Mouse (Mus musculus) Patski (cell line): ENCODE results near the gene Col4a3. TPM values are rescaled to one million over a fixed set of nuclear protein-coding genes. Genes with fewer than 3 reads are reported as not detected.
A peak's percentile ranks its signal among the peaks of the same experiment; 100 is the strongest.

Experiments used
- ATAC-seq: fragments of 100-300 bp; one replicate; pipeline ENCODE4 v1.8.0; 2021
- CTCF ChIA-PET: fragments of 350-600 bp; sonication (Branson Sonifier 250); formaldehyde crosslinking; loops from one replicate; lab custom pipeline; 2022; ENCODE audit warnings: inconsistent platforms; lab: Charles Lee
- POLR2A ChIA-PET: fragments of 350-600 bp; sonication (Branson Sonifier 250); formaldehyde crosslinking; loops from one replicate; lab custom pipeline; 2022; ENCODE audit warnings: antibody characterized with exemption, inconsistent platforms; lab: Charles Lee
- DNase-seq: peaks from one replicate; pipeline ENCODE4 v3.0.0-alpha.2; 2011; ENCODE audit warnings: low read depth, low spot score
- H3K27me3 ChIP-seq: fragments of 371-371 bp; one replicate; pipeline ENCODE4 v1.5.1; 2021
- CTCF ChIP-seq: fragments of 100-300 bp; IDR thresholded peaks from one replicate; pipeline ENCODE4 v1.5.1; 2021
- in situ Hi-C: fragments of 300-500 bp; cut with MboI; formaldehyde crosslinking; loops from 3 replicates; pipeline ENCODE4 v1.11.1; 2018; ENCODE audit warnings: low pct_unique_long_range_greater_than_20kb, mixed read lengths
- polyA plus RNA-seq: library from polyadenylated mRNA; unstranded; gene quantifications from one replicate; pipeline ENCODE4 v1.2.3, GENCODE M21; 2021

Col4a3 gene
- polyA plus RNA-seq, 1 experiment from 2014 or later: 70.1 TPM

DNA sequence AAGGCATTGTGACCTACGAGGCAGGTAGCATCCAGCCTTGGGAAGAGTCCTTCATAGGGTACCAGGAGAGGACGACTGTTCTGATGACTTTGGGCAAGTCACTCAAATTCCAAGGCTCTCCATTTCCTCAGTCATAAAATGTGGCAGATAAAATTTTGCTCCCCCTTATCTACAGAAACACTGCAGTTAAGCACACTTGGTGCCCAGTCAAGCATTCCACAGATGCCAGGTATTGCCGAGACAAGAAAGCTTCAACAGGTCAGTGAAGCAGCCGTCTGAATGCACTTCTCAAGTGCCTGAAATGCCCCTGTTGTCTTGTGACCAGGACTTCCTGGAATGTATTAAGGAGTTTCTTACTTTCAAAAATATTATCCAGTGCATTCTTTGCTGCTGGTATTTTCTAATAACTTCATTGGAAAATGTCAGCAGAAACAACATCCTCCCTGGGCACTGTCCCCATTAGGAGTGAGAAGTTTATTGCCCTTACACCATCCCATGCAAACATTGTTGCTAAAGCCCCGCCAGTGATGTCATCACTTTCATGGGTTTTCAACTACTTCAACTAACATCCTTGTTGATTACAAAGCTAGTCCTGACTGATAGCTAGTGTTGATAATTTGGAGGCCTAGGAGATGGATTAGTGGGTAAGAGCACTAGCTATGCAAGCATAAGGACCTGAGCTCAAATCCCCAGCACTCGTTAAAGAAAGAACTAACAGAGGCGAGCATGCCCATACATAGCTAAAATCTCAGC, 16.7 kb downstream of the Col4a3 start:
- ChIA-PET CTCF (interaction anchor here (1.0 to 1.7 kb wide), 7 partner anchors 10 to 25 kb away, joined by 3 to 6 read pairs (median 4); no protein-coding TSS in a partner anchor), POLR2A (no interaction called here)
- ATAC-seq (no peak), DNase-seq (no peak)
- no peaks in the 10 kb centered on the region for H3K27me3 ChIP-seq
- no peak for TF ChIP-seq CTCF
- in situ Hi-C loops: no loop called here

DNA sequence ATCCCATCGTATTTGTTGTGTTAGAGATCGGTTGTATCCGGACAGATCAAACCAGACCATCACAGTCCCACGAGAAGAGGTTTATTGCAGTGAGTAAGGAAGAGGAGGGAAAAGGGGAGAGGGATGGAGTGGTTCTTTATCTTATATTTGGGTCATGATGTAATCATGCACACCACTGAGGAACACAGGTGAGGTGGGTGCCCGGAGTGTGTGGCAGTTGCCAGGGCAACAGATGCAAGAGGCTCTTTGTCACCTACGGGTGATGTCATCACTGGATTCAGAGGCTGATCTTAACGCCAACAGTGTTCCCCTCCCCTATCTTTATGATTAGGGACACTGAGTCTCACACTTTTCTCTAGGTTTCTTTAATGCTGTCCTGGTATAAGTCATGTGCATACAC, 18.6 kb downstream of the Col4a3 start:
- ATAC-seq: no peak
- no peak for DNase-seq
- in situ Hi-C loops: no loop called here
- ChIA-PET CTCF (interaction anchor here (1.3 kb wide), 2 partner anchors 9 to 10 kb away, joined by 3 read pairs; no protein-coding TSS in a partner anchor), POLR2A (interaction anchor here (0.7 kb wide), 1 partner anchor 18 kb away, joined by 3 read pairs; no protein-coding TSS in a partner anchor)
- no peak for TF ChIP-seq CTCF
- no peaks in the 10 kb centered on the region for H3K27me3 ChIP-seq

GRCm38 (mm10) chr1:82605856-82606255, 19.1 kb downstream of the Col4a3 start:
- in situ Hi-C loops: no loop called here
- POLR2A ChIA-PET: interaction anchor here (0.7 kb wide), 1 partner anchor 18 kb away, joined by 3 read pairs; no protein-coding TSS in a partner anchor
- DNase-seq: no peak
- CTCF ChIA-PET: interaction anchor here (1.3 kb wide), 2 partner anchors 9 to 10 kb away, joined by 3 read pairs; no protein-coding TSS in a partner anchor
- ATAC-seq: peak; percentile 26
- no peaks in the 10 kb centered on the region for H3K27me3 ChIP-seq
- TF ChIP-seq CTCF: no peak

- POLR2A ChIA-PET: interaction anchor here (1.2 kb wide), 1 partner anchor 26 kb away, joined by 3 read pairs; no protein-coding TSS in a partner anchor
- ATAC-seq (no peak), DNase-seq (no peak)
- CTCF ChIA-PET: interaction anchor here (1.1 to 2.1 kb wide), 4 partner anchors 7 to 30 kb away, joined by 3 to 7 read pairs (median 4); no protein-coding TSS in a partner anchor
- in situ Hi-C loops: no loop called here
- no peak for TF ChIP-seq CTCF
- no peaks in the 10 kb centered on the region for H3K27me3 ChIP-seq
Measured at GRCm38 (mm10) chr1:82608646-82609262, 22.0 kb downstream of the Col4a3 start.

GRCm38 (mm10) chr1:82612061-82612660, 25.4 kb downstream of the Col4a3 start:
- no peaks in the 10 kb centered on the region for H3K27me3 ChIP-seq
- ChIA-PET POLR2A (no interaction called here), CTCF (interaction anchor here (1.6 kb wide), 1 partner anchor 8 kb away, joined by 4 read pairs; no protein-coding TSS in a partner anchor)
- no peak for ATAC-seq
- DNase-seq: no peak
- in situ Hi-C loops: no loop called here
- no peak for TF ChIP-seq CTCF

DNA sequence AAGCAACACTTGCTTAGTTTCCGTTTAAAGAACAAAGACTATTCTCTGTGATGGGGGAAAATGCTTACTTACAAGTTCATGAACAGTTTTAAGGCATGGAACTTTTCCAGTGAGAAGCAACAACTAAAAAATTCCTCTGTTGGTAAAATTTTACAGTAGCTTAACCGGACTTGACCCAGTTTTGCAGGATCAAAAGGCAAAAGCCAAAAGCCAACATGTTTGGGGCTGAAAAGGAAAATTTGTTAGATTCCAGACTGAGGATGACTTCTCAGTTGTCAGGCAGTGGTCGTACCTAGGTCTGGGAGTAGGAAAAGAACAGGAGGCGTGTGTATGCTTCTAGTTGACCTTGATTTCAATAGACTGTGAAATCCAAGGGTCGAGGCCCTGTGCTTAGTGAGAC, 31.3 kb downstream of the Col4a3 start:
- CTCF ChIA-PET: interaction anchor here (0.9 to 2.1 kb wide), 8 partner anchors 9 to 46 kb away, joined by 3 to 11 read pairs (median 4); partner anchors contain the start of genes Col4a3 and Col4a4

GRCm38 (mm10) chr1:82618592-82618991, 31.9 kb downstream of the Col4a3 start:
- ChIA-PET CTCF (interaction anchor here (1.0 to 2.1 kb wide), 7 partner anchors 10 to 46 kb away, joined by 3 to 11 read pairs (median 4); no protein-coding TSS in a partner anchor), POLR2A (interaction anchor here (1.9 kb wide), 1 partner anchor 19 kb away, joined by 6 read pairs; no protein-coding TSS in a partner anchor)
- in situ Hi-C loops: no loop called here
- TF ChIP-seq CTCF: no peak
- ATAC-seq: peak; percentile 65
- peak; percentile 89 for DNase-seq
- H3K27me3 ChIP-seq: no peaks in the 10 kb centered on the region

More for the DNA sequence above, 31.3 kb downstream of the Col4a3 start:
- ATAC-seq (peak; percentile 23), DNase-seq (no peak)
- no peak for TF ChIP-seq CTCF
- H3K27me3 ChIP-seq: no peaks in the 10 kb centered on the region
- in situ Hi-C loops: no loop called here
- POLR2A ChIA-PET: interaction anchor here (1.9 kb wide), 1 partner anchor 18 kb away, joined by 6 read pairs; no protein-coding TSS in a partner anchor

DNA sequence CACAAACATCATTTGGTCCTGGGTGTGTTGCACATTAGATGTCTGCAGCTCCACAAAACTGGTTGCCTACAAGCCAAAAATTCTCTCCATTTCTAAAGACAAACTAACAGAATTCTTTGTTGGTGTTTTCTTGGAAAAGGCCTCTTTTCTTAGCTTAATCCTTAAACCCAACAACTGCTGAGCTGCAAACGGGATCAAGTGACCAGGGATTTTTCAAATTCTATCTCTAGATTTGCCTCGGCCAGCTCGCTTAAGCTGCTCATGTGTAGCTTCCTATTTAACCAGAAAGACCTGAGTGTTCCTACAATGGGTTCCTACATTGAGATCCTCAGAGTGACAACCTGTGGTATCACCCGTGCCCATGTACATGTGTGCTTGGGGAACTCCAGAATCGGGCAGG, 33.3 kb downstream of the Col4a3 start:
- ChIA-PET CTCF (interaction anchor here (1.3 to 2.5 kb wide), 7 partner anchors 12 to 48 kb away, joined by 3 to 11 read pairs (median 5); no protein-coding TSS in a partner anchor), POLR2A (no interaction called here)
- DNase-seq (no peak), ATAC-seq (no peak)
- no peaks in the 10 kb centered on the region for H3K27me3 ChIP-seq
- in situ Hi-C loops: no loop called here
- TF ChIP-seq CTCF: no peak

DNA sequence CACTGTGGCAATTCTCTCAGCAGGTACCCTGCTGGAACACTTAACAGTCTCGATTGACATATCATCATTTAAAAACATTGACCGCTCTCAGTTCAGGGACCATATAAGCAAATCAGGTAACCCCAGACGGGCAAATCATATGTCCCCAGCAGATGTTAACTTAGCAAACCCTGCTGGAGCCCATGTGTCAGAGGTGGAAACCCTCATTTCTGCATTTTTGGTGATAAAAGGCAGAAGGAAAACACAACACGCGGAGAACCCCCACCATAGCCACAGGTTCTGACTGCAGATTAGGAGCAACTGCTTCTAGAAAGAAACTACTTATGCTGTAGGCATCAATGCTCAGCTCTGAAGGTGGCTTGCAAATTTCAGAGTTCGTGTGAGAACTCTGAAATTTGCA, 38.2 kb downstream of the Col4a3 start:
- ATAC-seq: no peak
- no peaks in the 10 kb centered on the region for H3K27me3 ChIP-seq
- in situ Hi-C loops: no loop called here
- no peak for TF ChIP-seq CTCF
- no peak for DNase-seq
- POLR2A ChIA-PET: no interaction called here
- CTCF ChIA-PET: interaction anchor here (1.7 kb wide), 1 partner anchor 39 kb away, joined by 3 read pairs; the partner anchor contains the start of gene Col4a4

DNA sequence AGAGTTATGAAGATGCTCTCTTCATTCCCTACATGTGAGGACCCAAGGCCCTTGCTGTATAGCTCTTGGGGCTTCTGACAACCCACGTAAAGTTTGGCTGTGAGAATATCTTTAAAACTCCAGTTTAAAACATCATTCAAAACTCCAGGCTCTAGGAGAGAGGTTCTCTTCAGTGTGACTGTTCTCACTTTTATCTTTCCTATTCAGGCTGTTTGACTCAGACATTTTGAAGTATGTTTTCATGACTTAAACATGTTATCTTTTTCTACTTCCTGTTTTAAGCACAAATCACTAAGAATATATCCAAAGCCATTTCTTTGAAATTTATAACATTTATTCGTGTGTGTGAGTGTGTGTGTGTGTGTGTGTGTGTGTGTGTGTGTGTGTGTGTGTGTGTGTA, 38.8 kb downstream of the Col4a3 start:
- in situ Hi-C loops: no loop called here
- ATAC-seq: no peak
- ChIA-PET POLR2A (no interaction called here), CTCF (no interaction called here)
- TF ChIP-seq CTCF: no peak
- no peaks in the 10 kb centered on the region for H3K27me3 ChIP-seq
- no peak for DNase-seq
